Mouse (Mus musculus): ENCODE data around the gene Mcts1. TPM values are rescaled to one million over a fixed set of nuclear protein-coding genes. Genes with fewer than 3 reads are reported as not detected.

The Mcts1 gene
- polyA plus RNA-seq, 1 experiment from 2014 or later, result 79.7 TPM

- no peak for DNase-seq (ENCODE audit: low spot score)
- H3K4me1 ChIP-seq (replicated peaks; ENCODE audit: control insufficient read depth, insufficient read depth, low read length), result no peaks in the 10 kb centered on the region
- H3K9ac ChIP-seq (ENCODE audit: low read length), result no peak overlapping the region
- H3K36me3 ChIP-seq (ENCODE audit: control insufficient read depth, insufficient read depth, low read length), result no peaks in the 10 kb centered on the region
- no peak overlapping the region for H3K27ac ChIP-seq (ENCODE audit: low read depth, low read length)
- H3K9me3 ChIP-seq (ENCODE audit: control insufficient read depth, low read length), result no peaks in the 10 kb centered on the region
- no peak for ATAC-seq (replicated peaks; ENCODE audit: low FRiP score)
- H3K27me3 ChIP-seq (ENCODE audit: control insufficient read depth, insufficient read depth, low read length), result no peaks in the 10 kb centered on the region
- no peak overlapping the region for H3K4me3 ChIP-seq (ENCODE audit: low read depth, low read length)
- 78% methylated on average over 4 of the region's 4 CpGs for WGBS
- H3K4me2 ChIP-seq (ENCODE audit: low read depth, low read length, severe bottlenecking), result no peak overlapping the region
Measured at GRCm38 (mm10) chrX:38642183-38642582, 41.8 kb downstream of the Mcts1 start.

DNA sequence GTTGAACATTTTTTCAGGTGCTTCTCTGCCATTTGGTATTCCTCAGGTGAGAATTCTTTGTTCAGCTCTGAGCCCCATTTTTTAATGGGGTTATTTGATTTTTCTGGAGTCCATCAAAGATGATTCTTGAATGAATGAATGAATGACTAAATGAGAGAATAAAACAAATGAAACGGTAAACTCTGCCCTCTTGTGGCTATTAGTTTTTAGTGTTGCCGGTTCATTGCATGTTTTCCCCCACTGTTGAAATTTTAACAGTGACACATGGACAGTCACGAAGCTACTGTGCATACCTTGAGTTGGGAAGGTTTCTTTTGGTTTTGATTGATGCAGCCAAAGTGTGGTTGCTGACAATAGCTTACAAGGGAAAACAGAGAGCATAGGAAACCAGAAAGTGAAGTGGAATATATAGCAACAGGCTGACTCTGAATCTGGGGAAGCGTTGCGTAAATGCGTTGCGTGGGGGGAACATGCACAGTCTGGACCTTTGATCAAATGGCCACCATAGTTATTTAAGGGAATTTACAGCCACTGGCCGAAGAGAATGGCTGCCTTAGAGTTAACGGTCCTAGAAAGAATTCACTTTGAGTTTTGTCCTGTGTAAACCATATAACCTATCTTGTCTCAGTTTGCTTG, 50.1 kb downstream of the Mcts1 start:
- WGBS, result 68% methylated on average over 9 of the region's 9 CpGs
- Histone ChIP-seq H3K27ac (ENCODE audit: low read depth, low read length) (no peak overlapping the region), H3K4me3 (ENCODE audit: low read depth, low read length) (no peak overlapping the region), H3K9me3 (ENCODE audit: control insufficient read depth, low read length) (no peaks in the 10 kb centered on the region), H3K9ac (ENCODE audit: low read length) (no peak overlapping the region), H3K27me3 (ENCODE audit: control insufficient read depth, insufficient read depth, low read length) (no peaks in the 10 kb centered on the region), H3K4me1 (replicated peaks; ENCODE audit: control insufficient read depth, insufficient read depth, low read length) (no peaks in the 10 kb centered on the region), H3K36me3 (ENCODE audit: control insufficient read depth, insufficient read depth, low read length) (no peaks in the 10 kb centered on the region), H3K4me2 (ENCODE audit: low read depth, low read length, severe bottlenecking) (no peak overlapping the region)
- ATAC-seq (replicated peaks; ENCODE audit: low FRiP score), result no peak
- DNase-seq (ENCODE audit: low spot score), result no peak

GRCm38 (mm10) chrX:38651167-38651566, 50.8 kb downstream of the Mcts1 start:
- DNase-seq (ENCODE audit: low spot score), result no peak
- Histone ChIP-seq H3K4me3 (ENCODE audit: low read depth, low read length) (no peak overlapping the region), H3K27ac (ENCODE audit: low read depth, low read length) (no peak overlapping the region), H3K4me2 (ENCODE audit: low read depth, low read length, severe bottlenecking) (no peak overlapping the region), H3K27me3 (ENCODE audit: control insufficient read depth, insufficient read depth, low read length) (no peaks in the 10 kb centered on the region), H3K9me3 (ENCODE audit: control insufficient read depth, low read length) (no peaks in the 10 kb centered on the region), H3K9ac (ENCODE audit: low read length) (no peak overlapping the region), H3K36me3 (ENCODE audit: control insufficient read depth, insufficient read depth, low read length) (no peaks in the 10 kb centered on the region), H3K4me1 (replicated peaks; ENCODE audit: control insufficient read depth, insufficient read depth, low read length) (no peaks in the 10 kb centered on the region)
- no peak for ATAC-seq (replicated peaks; ENCODE audit: low FRiP score)
- WGBS, result 33% methylated on average over 6 of the region's 7 CpGs

DNA sequence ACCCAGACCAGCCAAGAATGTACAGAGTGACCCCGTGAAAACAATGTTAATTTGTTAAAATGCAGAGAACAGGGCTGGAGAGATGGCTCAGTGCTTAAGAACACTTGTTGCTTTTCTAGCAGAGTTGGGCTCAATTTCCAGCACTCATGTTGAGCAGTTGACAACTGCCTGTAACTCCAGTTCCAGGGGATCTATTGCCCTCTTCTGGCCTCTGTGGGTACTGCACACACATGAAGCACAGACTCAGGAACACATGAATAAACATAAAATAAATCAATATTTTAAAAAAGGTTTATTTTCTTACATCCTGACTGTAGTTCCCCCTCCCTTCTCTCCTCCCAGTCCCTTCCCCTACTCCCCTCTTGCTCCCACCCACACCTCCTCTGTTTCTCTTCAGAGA, 52.8 kb downstream of the Mcts1 start:
- H3K27ac ChIP-seq (ENCODE audit: low read depth, low read length), result no peak overlapping the region
- WGBS, result 86% methylated on average over 1 of the region's 1 CpGs
- no peak overlapping the region for H3K4me2 ChIP-seq (ENCODE audit: low read depth, low read length, severe bottlenecking)
- H3K36me3 ChIP-seq (ENCODE audit: control insufficient read depth, insufficient read depth, low read length), result no peaks in the 10 kb centered on the region
- DNase-seq (ENCODE audit: low spot score) (no peak), ATAC-seq (replicated peaks; ENCODE audit: low FRiP score) (no peak)
- H3K9me3 ChIP-seq (ENCODE audit: control insufficient read depth, low read length), result no peaks in the 10 kb centered on the region
- no peaks in the 10 kb centered on the region for H3K27me3 ChIP-seq (ENCODE audit: control insufficient read depth, insufficient read depth, low read length)
- H3K4me3 ChIP-seq (ENCODE audit: low read depth, low read length), result no peak overlapping the region
- no peak overlapping the region for H3K9ac ChIP-seq (ENCODE audit: low read length)
- no peaks in the 10 kb centered on the region for H3K4me1 ChIP-seq (replicated peaks; ENCODE audit: control insufficient read depth, insufficient read depth, low read length)

DNA sequence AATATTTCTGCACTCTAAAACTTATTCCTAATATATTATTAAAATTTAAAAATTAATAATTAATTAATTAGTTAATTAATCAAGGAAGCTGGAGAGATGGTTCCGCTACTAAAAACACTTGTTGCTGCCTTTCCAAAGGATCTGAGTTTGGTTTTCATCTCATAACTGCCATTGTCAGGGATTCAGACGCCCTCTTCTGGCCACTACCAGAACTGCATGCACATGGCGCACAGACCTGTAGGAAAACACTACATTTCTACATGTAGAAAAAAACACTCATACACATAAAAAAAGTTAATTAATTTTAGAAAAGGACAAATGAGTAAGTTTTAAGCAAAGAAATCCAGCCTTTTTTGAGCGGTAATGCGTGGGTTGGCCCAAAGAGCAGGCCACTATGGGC, 54.3 kb downstream of the Mcts1 start:
- H3K27me3 ChIP-seq (ENCODE audit: control insufficient read depth, insufficient read depth, low read length), result no peaks in the 10 kb centered on the region
- no peaks in the 10 kb centered on the region for H3K4me1 ChIP-seq (replicated peaks; ENCODE audit: control insufficient read depth, insufficient read depth, low read length)
- 84% methylated on average over 5 of the region's 5 CpGs for WGBS
- no peaks in the 10 kb centered on the region for H3K36me3 ChIP-seq (ENCODE audit: control insufficient read depth, insufficient read depth, low read length)
- DNase-seq (ENCODE audit: low spot score), result no peak
- no peak for ATAC-seq (replicated peaks; ENCODE audit: low FRiP score)
- no peak overlapping the region for H3K4me2 ChIP-seq (ENCODE audit: low read depth, low read length, severe bottlenecking)
- no peak overlapping the region for H3K27ac ChIP-seq (ENCODE audit: low read depth, low read length)
- H3K4me3 ChIP-seq (ENCODE audit: low read depth, low read length), result no peak overlapping the region
- H3K9ac ChIP-seq (ENCODE audit: low read length), result no peak overlapping the region
- no peaks in the 10 kb centered on the region for H3K9me3 ChIP-seq (ENCODE audit: control insufficient read depth, low read length)

GRCm38 (mm10) chrX:38656206-38656883, 56.0 kb downstream of the Mcts1 start:
- no peak for ATAC-seq (replicated peaks; ENCODE audit: low FRiP score)

More at GRCm38 (mm10) chrX:38656206-38656883, 56.0 kb downstream of the Mcts1 start:
- no peaks in the 10 kb centered on the region for H3K4me1 ChIP-seq (replicated peaks; ENCODE audit: control insufficient read depth, insufficient read depth, low read length)
- H3K9ac ChIP-seq (ENCODE audit: low read length), result no peak overlapping the region
- H3K9me3 ChIP-seq (ENCODE audit: control insufficient read depth, low read length), result no peaks in the 10 kb centered on the region
- no peak overlapping the region for H3K4me2 ChIP-seq (ENCODE audit: low read depth, low read length, severe bottlenecking)
- 74% methylated on average over 4 of the region's 4 CpGs for WGBS
- no peak for DNase-seq (ENCODE audit: low spot score)
- H3K36me3 ChIP-seq (ENCODE audit: control insufficient read depth, insufficient read depth, low read length), result no peaks in the 10 kb centered on the region
- H3K4me3 ChIP-seq (ENCODE audit: low read depth, low read length), result no peak overlapping the region
- H3K27me3 ChIP-seq (ENCODE audit: control insufficient read depth, insufficient read depth, low read length), result no peaks in the 10 kb centered on the region
- no peak overlapping the region for H3K27ac ChIP-seq (ENCODE audit: low read depth, low read length)

Other genes with a start within 250 kb of the Mcts1 start
- 76.1 and 83.0 TPM in 2 replicates for gene Lamp2, start 144.1 kb upstream of the Mcts1 start, polyA plus RNA-seq (2014; fragmentation: Nextera tagmentation; extraction: Ambion mirVana)
- 47.9 and 51.7 TPM in 2 replicates for gene Cul4b, start 24.4 kb upstream of the Mcts1 start, polyA plus RNA-seq (2014; fragmentation: Nextera tagmentation; extraction: Ambion mirVana)
- 20.3 and 21.3 TPM in 2 replicates for gene C1galt1c1, start 34.5 kb downstream of the Mcts1 start, polyA plus RNA-seq (2014; fragmentation: Nextera tagmentation; extraction: Ambion mirVana)
- not detected in 2 replicates for gene 6030498E09Rik, start 172.1 kb downstream of the Mcts1 start, polyA plus RNA-seq (2014; fragmentation: Nextera tagmentation; extraction: Ambion mirVana)